Mouse (Mus musculus) activated CD4-positive, CD25-positive, alpha-beta regulatory T cell (primary cell): ENCODE measurements around the gene Hnrnpr. TPM values are rescaled to one million over a fixed set of nuclear protein-coding genes. Genes with fewer than 3 reads are reported as not detected.

ENCODE experiments used
- polyA plus RNA-seq, 2 experiments: library from polyadenylated mRNA; unstranded; fragments of 100-300 nt; shearing (Covaris generic); gene quantifications; one replicate each; pipeline ENCODE4 v1.2.1; 2017

The Hnrnpr gene
- 100 to 1,000 TPM in 1 of 2 experiments, 10 to 100 TPM in 1; 96.1 to 142 TPM for polyA plus RNA-seq

DNA sequence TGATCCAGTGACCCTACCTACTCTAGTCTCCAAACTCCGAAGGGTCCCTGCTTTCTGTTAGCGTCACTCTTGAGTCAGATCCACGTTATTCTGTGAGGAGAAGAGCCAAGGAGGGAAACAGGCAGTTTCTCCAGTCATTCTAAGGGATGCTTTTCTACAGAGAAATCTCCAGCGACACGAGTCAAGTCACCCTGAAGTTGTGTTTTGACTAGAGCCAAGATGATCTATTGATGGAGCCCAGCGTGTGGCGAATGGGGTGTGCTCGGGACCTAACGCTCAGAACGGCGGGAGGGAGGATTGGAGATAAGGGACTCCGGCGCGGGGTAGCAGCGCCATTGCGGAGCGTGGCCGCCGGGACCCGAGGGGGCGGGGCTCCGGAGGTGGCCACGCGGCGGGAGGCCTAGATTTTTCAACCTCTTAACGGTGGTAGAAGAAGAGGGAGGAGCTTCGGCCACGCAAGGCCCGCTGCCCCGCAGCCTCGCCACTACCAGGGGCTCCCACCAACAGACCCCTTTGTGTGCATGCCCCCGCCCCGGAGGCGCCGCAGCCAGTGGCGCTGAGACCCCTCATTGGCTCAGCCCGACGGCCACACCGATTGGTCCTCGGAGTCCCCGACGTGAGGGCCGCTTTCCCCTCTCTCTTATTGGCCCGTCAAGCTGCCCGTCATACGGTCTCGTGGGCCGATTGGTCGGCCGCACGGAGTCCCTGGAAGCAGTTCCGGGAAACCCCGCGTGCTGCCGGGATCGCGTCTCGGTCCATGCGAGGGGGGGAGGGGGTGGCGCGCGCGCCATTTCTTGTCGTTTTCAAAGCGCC lies at the start of gene Hnrnpr:
TSS of gene Hnrnpr (plus strand) at position 714 of the 813 bp plus-strand sequence.

DNA sequence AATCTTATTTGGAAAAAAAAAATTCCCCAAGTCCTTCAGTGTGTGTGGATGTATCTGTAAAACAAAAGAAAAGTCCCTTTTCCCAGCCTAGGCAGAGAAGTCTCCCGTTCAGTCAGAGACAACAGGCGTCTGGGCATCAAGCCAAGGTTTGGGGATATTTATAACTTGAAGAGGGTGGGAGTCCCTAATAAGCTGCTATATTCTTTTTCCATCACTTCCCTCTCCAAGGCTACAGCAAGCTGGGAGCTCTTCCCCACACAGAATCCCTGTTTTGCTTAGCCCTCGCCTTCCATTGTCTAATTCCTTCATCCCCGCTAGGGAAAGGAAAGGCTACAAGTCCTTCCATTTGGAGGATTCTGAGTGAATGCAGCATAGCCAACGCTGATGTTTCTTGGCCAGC lies 26.3 kb upstream of the Hnrnpr start, which contains the start of gene Zfp46:
TSS of gene Zfp46 (plus strand) at position 229 of the 400 bp plus-strand sequence.

Other genes starting within 250 kb of the Hnrnpr start
- gene Id3, start 167.4 kb upstream of the Hnrnpr start, polyA plus RNA-seq, result 100 to 1,000 TPM; 162 to 182 TPM
- gene E2f2, start 138.5 kb upstream of the Hnrnpr start, polyA plus RNA-seq, result 10 to 100 TPM; 28.7 to 33.6 TPM
- under 1 TPM; 0.11 to 0.19 TPM for gene Asap3, start 104.6 kb upstream of the Hnrnpr start, polyA plus RNA-seq
- under 1 TPM; 0.23 to 0.93 TPM for gene Tcea3, start 63.2 kb upstream of the Hnrnpr start, polyA plus RNA-seq
- gene Zfp46, start 26.3 kb upstream of the Hnrnpr start, polyA plus RNA-seq, result 10 to 100 TPM in 1 of 2 experiments, 1 to 10 TPM in 1; 9.0 to 12.4 TPM
- under 1 TPM in 1 of 2 experiments, not detected in 1; 0.10 TPM for gene Htr1d, start 112.6 kb downstream of the Hnrnpr start, polyA plus RNA-seq
- under 1 TPM; 0.16 to 0.29 TPM for gene 6030445D17Rik, start 151.3 kb downstream of the Hnrnpr start, polyA plus RNA-seq
- gene Luzp1, start 158.8 kb downstream of the Hnrnpr start, polyA plus RNA-seq, result 10 to 100 TPM in 1 of 2 experiments, 1 to 10 TPM in 1; 5.9 to 11.8 TPM